25 mouse cellular contexts compared by ENCODE assay signal in the genomic region with DNA sequence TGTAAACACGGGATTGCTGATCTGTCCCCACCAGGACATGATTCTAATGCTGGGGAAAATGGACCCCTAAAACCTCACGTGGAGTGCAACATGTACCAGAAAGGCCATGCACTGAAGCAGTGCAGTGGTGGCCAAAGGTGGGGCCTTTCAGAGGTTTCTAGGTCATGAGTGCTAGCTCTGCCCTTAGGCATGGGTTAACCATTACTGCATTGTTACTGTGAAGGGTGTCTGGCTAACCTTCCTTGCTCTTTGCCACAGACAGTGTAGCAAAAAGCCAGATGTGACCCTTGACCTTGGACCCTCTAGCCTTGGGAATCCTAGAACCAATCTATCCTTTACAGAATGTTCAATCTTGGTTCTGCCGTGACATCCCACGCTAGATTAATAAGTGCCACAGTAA. TPM values are rescaled to one million over a fixed set of nuclear protein-coding genes. Genes with fewer than 3 reads are reported as not detected.
DNase-seq lines count a peak whose midpoint lies in the region; ATAC-seq lines count a peak whose summit lies in the region.
"Had no signal": no experiment of that assay in that cellular context is flagged by ENCODE, and none has a peak within 500 bp of the region (broad histone marks: within the 10 kb centered on the region; RNA-seq: fewer than 3 reads in every experiment).

No protein-coding gene starts in this region.

- 68% methylated on average over 4 of the region's 4 CpGs for WGBS in heart, embryonic 12.5 days
- 55% methylated on average over 4 of the region's 4 CpGs for WGBS in kidney, embryonic 15.5 days
- WGBS in liver, embryonic 13.5 days (ENCODE audit: insufficient replicate concordance), result 74% methylated on average over 4 of the region's 4 CpGs

- no peak overlapping the region for H3K9ac ChIP-seq in heart, embryonic 12.5 days
- no peak overlapping the region for H3K9ac ChIP-seq in kidney, embryonic 15.5 days
- H3K9ac ChIP-seq in liver, embryonic 13.5 days, result no peak overlapping the region
- H3K9ac ChIP-seq: hindbrain, embryonic 13.5 days; liver, embryonic 15.5 days; midbrain, embryonic 12.5 days; neural tube, embryonic 13.5 days had no signal

- no peaks in the 10 kb centered on the region for H3K27me3 ChIP-seq in heart, embryonic 12.5 days (replicated peaks)
- H3K27me3 ChIP-seq in kidney, embryonic 15.5 days, result no peaks in the 10 kb centered on the region
- H3K27me3 ChIP-seq in liver, embryonic 13.5 days, result peaks cover 7% of the 10 kb centered on the region; the same call in 1 of the 2 replicates
- H3K27me3 ChIP-seq: forebrain, embryonic 12.5 days; hindbrain, embryonic 13.5 days; midbrain, embryonic 12.5 days; neural tube, embryonic 13.5 days had no signal

- no peaks in the 10 kb centered on the region for H3K9me3 ChIP-seq in heart, embryonic 12.5 days (replicated peaks)
- H3K9me3 ChIP-seq in kidney, embryonic 15.5 days (replicated peaks), result no peaks in the 10 kb centered on the region
- H3K9me3 ChIP-seq in liver, embryonic 13.5 days (replicated peaks), result no peaks in the 10 kb centered on the region
- H3K9me3 ChIP-seq: embryonic facial prominence, embryonic 10.5 days; forebrain, embryonic 12.5 days; G1E; hindbrain, embryonic 13.5 days; liver, embryonic 15.5 days; midbrain, embryonic 12.5 days; neural tube, embryonic 13.5 days had no signal

- no peak for ATAC-seq in heart, embryonic 12.5 days (ENCODE audit: insufficient number of reproducible peaks, low FRiP score)
- peak; percentile 52; the same call in 1 of the 2 replicates for ATAC-seq in kidney, embryonic 15.5 days (replicated peaks; ENCODE audit: low FRiP score)
- 0 out of 2 replicates have a peak, but pooled peaks have one; percentile 38 for ATAC-seq in liver, embryonic 13.5 days (ENCODE audit: low read depth)
- ATAC-seq: activated CD4-positive, CD25-positive, alpha-beta regulatory T cell, adult 4 months had no signal

- DNase-seq in heart, postnatal 36 days, result no peak
- DNase-seq in embryo, embryonic 11 days, result peak; percentile 32
- no peak for DNase-seq in liver, embryonic 13.5 days
- no peak for DNase-seq in urinary bladder, postnatal 14 days (ENCODE audit: low spot score)
- no peak for DNase-seq in thymus, postnatal 36 days
- DNase-seq in layer of hippocampus, adult 8-10 months (ENCODE audit: low spot score in 2 of 2), result no peak
- DNase-seq: adrenal gland, postnatal 25 days; cerebellum, adult 11 months; cerebellum, postnatal 10 days; heart, adult 2 months; heart, postnatal 14 days; left cerebral cortex, postnatal 4 days; lung, postnatal 10 days; thymus, postnatal 25 days had no signal

- intact Hi-C loops in heart, postnatal 36 days (cut with DNase I), result no loop called here

- no peak overlapping the region for H3K4me3 ChIP-seq in heart, embryonic 12.5 days
- no peak overlapping the region for H3K4me3 ChIP-seq in kidney, embryonic 15.5 days (replicated peaks)
- no peak overlapping the region for H3K4me3 ChIP-seq in liver, embryonic 13.5 days (replicated peaks)
- H3K4me3 ChIP-seq: embryonic facial prominence, embryonic 10.5 days; forebrain, embryonic 12.5 days; heart, adult 2 months; hindbrain, embryonic 13.5 days; left cerebral cortex, adult 2 months; liver, embryonic 15.5 days; midbrain, embryonic 12.5 days; neural tube, embryonic 13.5 days had no signal

- peaks cover 12% of the 10 kb centered on the region for H3K4me1 ChIP-seq in heart, embryonic 12.5 days (replicated peaks)
- H3K4me1 ChIP-seq in kidney, embryonic 15.5 days, result peaks cover 8% of the 10 kb centered on the region
- H3K4me1 ChIP-seq in liver, embryonic 13.5 days (replicated peaks), result peaks cover 7% of the 10 kb centered on the region
- H3K4me1 ChIP-seq: forebrain, embryonic 12.5 days; hindbrain, embryonic 13.5 days; liver, embryonic 15.5 days; midbrain, embryonic 12.5 days; neural tube, embryonic 13.5 days had no signal

- peaks cover 36% of the 10 kb centered on the region for H3K36me3 ChIP-seq in heart, embryonic 12.5 days
- H3K36me3 ChIP-seq in kidney, embryonic 15.5 days, result peaks cover 36% of the 10 kb centered on the region
- peaks cover 32% of the 10 kb centered on the region for H3K36me3 ChIP-seq in liver, embryonic 13.5 days

- H3K4me2 ChIP-seq in heart, embryonic 12.5 days, result no peak overlapping the region
- H3K4me2 ChIP-seq in kidney, embryonic 15.5 days, result no peak overlapping the region
- no peak overlapping the region for H3K4me2 ChIP-seq in liver, embryonic 13.5 days
- H3K4me2 ChIP-seq: forebrain, embryonic 12.5 days; hindbrain, embryonic 13.5 days; liver, embryonic 15.5 days; midbrain, embryonic 12.5 days; neural tube, embryonic 13.5 days had no signal

- H3K27ac ChIP-seq in heart, embryonic 12.5 days (ENCODE audit: poor library complexity, severe bottlenecking), result peak overlapping the region; percentile 30; the same call in 1 of the 2 replicates
- peak overlapping the region; percentile 32; the same call in 1 of the 2 replicates for H3K27ac ChIP-seq in kidney, embryonic 15.5 days
- no peak overlapping the region for H3K27ac ChIP-seq in liver, embryonic 13.5 days
- H3K27ac ChIP-seq: embryonic facial prominence, embryonic 10.5 days; forebrain, embryonic 12.5 days; heart, adult 2 months; hindbrain, embryonic 13.5 days; left cerebral cortex, adult 2 months; liver, embryonic 15.5 days; midbrain, embryonic 12.5 days; neural tube, embryonic 13.5 days had no signal

RNA-seq across cellular contexts. Expression of gene Natd1, which starts 12.1 kb away (rescaled TPM):
- polyA plus RNA-seq in heart, embryonic 12.5 days (2016; fragmentation: Nextera tagmentation; extraction: Ambion mirVana), result 22.1 and 25.5 TPM in 2 replicates
- 10 to 100 TPM; 15.5 to 16.0 TPM for total RNA-seq in heart, postnatal 36 days (2021)
- polyA plus RNA-seq in kidney, embryonic 15.5 days (2015; fragmentation: Nextera tagmentation; extraction: Ambion mirVana), result 21.8 and 24.2 TPM in 2 replicates
- polyA plus RNA-seq in liver, embryonic 13.5 days (2015; fragmentation: Nextera tagmentation; extraction: Ambion mirVana), result 8.6 and 10.5 TPM in 2 replicates
- 10 to 100 TPM in 3 of 4 experiments, 1 to 10 TPM in 1; 9.4 to 16.6 (median 13.1) TPM for total RNA-seq in layer of hippocampus, adult 8-10 months (2022)

RNA-seq across cellular contexts. Expression of gene Tmem11, which starts 23.4 kb away (rescaled TPM):
- 52.6 and 53.9 TPM in 2 replicates for polyA plus RNA-seq in heart, embryonic 12.5 days (2016; fragmentation: Nextera tagmentation; extraction: Ambion mirVana)
- total RNA-seq in heart, postnatal 36 days (2021), result 10 to 100 TPM; 30.6 to 32.3 TPM
- polyA plus RNA-seq in kidney, embryonic 15.5 days (2015; fragmentation: Nextera tagmentation; extraction: Ambion mirVana), result 65.4 and 67.7 TPM in 2 replicates
- polyA plus RNA-seq in liver, embryonic 13.5 days (2015; fragmentation: Nextera tagmentation; extraction: Ambion mirVana), result 33.1 and 33.3 TPM in 2 replicates
- total RNA-seq in layer of hippocampus, adult 8-10 months (2022), result 10 to 100 TPM; 25.3 to 27.8 (median 27.1) TPM

RNA-seq across cellular contexts. Expression of gene Map2k3, which starts 29.3 kb away (rescaled TPM):
- 77.6 and 78.5 TPM in 2 replicates for polyA plus RNA-seq in heart, embryonic 12.5 days (2016; fragmentation: Nextera tagmentation; extraction: Ambion mirVana)
- 10 to 100 TPM; 84.2 to 84.5 TPM for total RNA-seq in heart, postnatal 36 days (2021)
- polyA plus RNA-seq in kidney, embryonic 15.5 days (2015; fragmentation: Nextera tagmentation; extraction: Ambion mirVana), result 117 and 127 TPM in 2 replicates
- 157 and 164 TPM in 2 replicates for polyA plus RNA-seq in liver, embryonic 13.5 days (2015; fragmentation: Nextera tagmentation; extraction: Ambion mirVana)
- total RNA-seq in layer of hippocampus, adult 8-10 months (2022), result 10 to 100 TPM; 12.8 to 19.8 (median 16.8) TPM
